Mouse (Mus musculus) hindbrain, embryonic 16.5 days (tissue): ENCODE data around the gene Pyy. TPM values are rescaled to one million over a fixed set of nuclear protein-coding genes. Genes with fewer than 3 reads are reported as not detected.

ENCODE experiments used
- ATAC-seq: fragments of 200-750 bp; cut with Nextera tagmentation; 2 replicates; pipeline ENCODE4 v1.8.0; 2017; ENCODE audit warnings: moderate TSS enrichment, moderate library complexity
- H3K27ac ChIP-seq: fragments of 300-500 bp; sonication (generic); 2 replicates; pipeline ENCODE4 v1.5.1; 2014; ENCODE audit warnings: low read depth, mild to moderate bottlenecking, control low read depth, low read length, moderate library complexity
- H3K27me3 ChIP-seq: fragments of 300-500 bp; sonication (generic); replicated peaks from 2 replicates; pipeline ENCODE4 v1.6.1; 2014; ENCODE audit warnings: low read length; ENCODE audit not compliant: control insufficient read depth, insufficient read depth
- H3K36me3 ChIP-seq: fragments of 300-500 bp; sonication (generic); 2 replicates; pipeline ENCODE4 v1.6.1; 2014; ENCODE audit warnings: mild to moderate bottlenecking, low read length, moderate library complexity, mixed read lengths; ENCODE audit not compliant: control insufficient read depth, insufficient read depth
- H3K4me1 ChIP-seq: fragments of 300-500 bp; sonication (generic); 2 replicates; pipeline ENCODE4 v1.6.1; 2014; ENCODE audit warnings: low read depth, low read length; ENCODE audit not compliant: control insufficient read depth, insufficient read depth
- H3K4me2 ChIP-seq: fragments of 300-500 bp; sonication (generic); 2 replicates; pipeline ENCODE4 v1.6.1; 2014; ENCODE audit warnings: mild to moderate bottlenecking, low read length, control low read depth, moderate library complexity
- H3K4me3 ChIP-seq: fragments of 300-500 bp; sonication (generic); 2 replicates; pipeline ENCODE4 v1.5.1; 2014; ENCODE audit warnings: mild to moderate bottlenecking, low read length, control low read depth, moderate library complexity
- H3K9ac ChIP-seq: fragments of 300-500 bp; sonication (generic); 2 replicates; pipeline ENCODE4 v1.6.1; 2014; ENCODE audit warnings: low read depth, mild to moderate bottlenecking, control low read depth, low read length, moderate library complexity
- H3K9me3 ChIP-seq: fragments of 300-500 bp; sonication (generic); 2 replicates; pipeline ENCODE4 v1.6.1; 2014; ENCODE audit warnings: mild to moderate bottlenecking, low read length, moderate library complexity; ENCODE audit not compliant: control insufficient read depth
- WGBS: fragments of 180-500 bp; shearing (Covaris S2); extraction: QIAGEN DNeasy Blood & Tissue Kit; methylation state at CpG from one replicate; pipeline ENCODE4 v1.1.7; 2014; 5-methylcytosine and 5-hydroxymethylcytosine counted together
- polyA plus RNA-seq: library from polyadenylated mRNA; unstranded; fragments of >200 nt; fragmentation: Nextera tagmentation; extraction: Ambion mirVana; gene quantifications from 2 replicates; pipeline ENCODE4 v1.2.1, GENCODE M21; 2015

Gene Pyy
- polyA plus RNA-seq, 1 experiment from 2014 or later = 3.4 TPM

- Histone ChIP-seq H3K4me3 (no peak overlapping the region), H3K27me3 (peaks cover 33% of the 10 kb centered on the region), H3K9ac (no peak overlapping the region), H3K27ac (no peak overlapping the region), H3K36me3 (no peaks in the 10 kb centered on the region), H3K9me3 (no peaks in the 10 kb centered on the region), H3K4me1 (peaks cover 3% of the 10 kb centered on the region), H3K4me2 (no peak overlapping the region)
- WGBS = 20% methylated on average over 17 of the region's 17 CpGs
- no peak for ATAC-seq
These were observed 5.0 kb downstream of the Pyy start for GRCm38 (mm10) chr11:102102485-102103258.

- Histone ChIP-seq H3K9me3 (no peaks in the 10 kb centered on the region), H3K4me2 (no peak within 1 kb of the TSS), H3K27ac (no peak within 1 kb of the TSS), H3K4me1 (peaks cover 2% of the 10 kb centered on the region), H3K36me3 (no peaks in the 10 kb centered on the region), H3K9ac (no peak within 1 kb of the TSS), H3K27me3 (peaks cover 21% of the 10 kb centered on the region), H3K4me3 (no peak within 1 kb of the TSS)
- ATAC-seq = no peak
- 75% methylated on average over 4 of the region's 4 CpGs for WGBS
These were observed 6.4 kb downstream of the Pyy start, which contains the start of gene Ppy for GRCm38 (mm10) chr11:102101219-102101618. Gene Ppy (minus strand): TSS chr11:102101319.

- H3K4me2 ChIP-seq = peak overlapping the region; percentile 55
- no peaks in the 10 kb centered on the region; the same call in 1 of the 2 replicates for H3K27me3 ChIP-seq
- peak; percentile 93 for ATAC-seq
- 7% methylated on average over 16 of the region's 18 CpGs for WGBS
- H3K4me3 ChIP-seq = peak overlapping the region; percentile 34
- no peaks in the 10 kb centered on the region for H3K9me3 ChIP-seq
- peak overlapping the region; percentile 51; the same call in 1 of the 2 replicates for H3K9ac ChIP-seq
- H3K36me3 ChIP-seq = no peaks in the 10 kb centered on the region
- H3K4me1 ChIP-seq = peaks cover 2% of the 10 kb centered on the region
- H3K27ac ChIP-seq = no peak overlapping the region
These were observed 10.7 kb downstream of the Pyy start for GRCm38 (mm10) chr11:102096887-102097391.

GRCm38 (mm10) chr11:102096446-102096845 lies 11.2 kb downstream of the Pyy start:
- H3K4me1 ChIP-seq = peaks cover 2% of the 10 kb centered on the region
- no peaks in the 10 kb centered on the region for H3K36me3 ChIP-seq
- H3K27me3 ChIP-seq = no peaks in the 10 kb centered on the region; the same call in 1 of the 2 replicates
- H3K4me2 ChIP-seq = peak overlapping the region; percentile 55
- peak overlapping the region; percentile 51; the same call in 1 of the 2 replicates for H3K9ac ChIP-seq
- 73% methylated on average over 5 of the region's 5 CpGs for WGBS
- no peak overlapping the region for H3K4me3 ChIP-seq
- H3K27ac ChIP-seq = no peak overlapping the region
- no peaks in the 10 kb centered on the region for H3K9me3 ChIP-seq
- ATAC-seq = no peak

- Histone ChIP-seq H3K4me2 (no peak overlapping the region), H3K27me3 (no peaks in the 10 kb centered on the region; the same call in 1 of the 2 replicates), H3K9me3 (no peaks in the 10 kb centered on the region), H3K4me3 (no peak overlapping the region), H3K27ac (no peak overlapping the region), H3K9ac (no peak overlapping the region), H3K36me3 (no peaks in the 10 kb centered on the region), H3K4me1 (peaks cover 2% of the 10 kb centered on the region)
- WGBS = 68% methylated on average over 3 of the region's 3 CpGs
- no peak for ATAC-seq
These were observed 12.0 kb downstream of the Pyy start for GRCm38 (mm10) chr11:102095676-102096075.

GRCm38 (mm10) chr11:102089088-102089808 lies 18.4 kb downstream of the Pyy start:
- H3K9ac ChIP-seq = peak overlapping the region; percentile 87
- H3K4me2 ChIP-seq = peak overlapping the region; percentile 72
- peak; percentile 46 for ATAC-seq
- H3K9me3 ChIP-seq = no peaks in the 10 kb centered on the region
- peaks cover 4% of the 10 kb centered on the region; the same call in 1 of the 2 replicates for H3K36me3 ChIP-seq
- no peaks in the 10 kb centered on the region for H3K27me3 ChIP-seq
- under 1% methylated on average over 20 of the region's 20 CpGs for WGBS
- peaks cover 14% of the 10 kb centered on the region for H3K4me1 ChIP-seq
- peak overlapping the region; percentile 97 for H3K27ac ChIP-seq
- H3K4me3 ChIP-seq = peak overlapping the region; percentile 80

- Histone ChIP-seq H3K9ac (peak within 1 kb of the TSS; percentile 87), H3K9me3 (no peaks in the 10 kb centered on the region), H3K4me2 (peak within 1 kb of the TSS; percentile 72), H3K36me3 (peaks cover 4% of the 10 kb centered on the region; the same call in 1 of the 2 replicates), H3K4me3 (peak within 1 kb of the TSS; percentile 80), H3K27me3 (no peaks in the 10 kb centered on the region), H3K27ac (peak within 1 kb of the TSS; percentile 97), H3K4me1 (peaks cover 16% of the 10 kb centered on the region)
- WGBS = under 1% methylated on average over 49 of the region's 49 CpGs
- ATAC-seq = peak; percentile 66
These were observed 19.4 kb downstream of the Pyy start, which contains the start of gene Mpp2 for GRCm38 (mm10) chr11:102087931-102088898. Gene Mpp2 (minus strand): TSS chr11:102088515.

- peak; percentile 84 for ATAC-seq
- H3K4me3 ChIP-seq = peak overlapping the region; percentile 80
- peak overlapping the region; percentile 72 for H3K4me2 ChIP-seq
- under 1% methylated on average over 37 of the region's 39 CpGs for WGBS
- no peaks in the 10 kb centered on the region for H3K9me3 ChIP-seq
- peaks cover 25% of the 10 kb centered on the region for H3K4me1 ChIP-seq
- no peaks in the 10 kb centered on the region for H3K27me3 ChIP-seq
- peaks cover 4% of the 10 kb centered on the region; the same call in 1 of the 2 replicates for H3K36me3 ChIP-seq
- peak overlapping the region; percentile 97 for H3K27ac ChIP-seq
- H3K9ac ChIP-seq = peak overlapping the region; percentile 87
These were observed 20.4 kb downstream of the Pyy start for GRCm38 (mm10) chr11:102087081-102087751.
